Mouse (Mus musculus): Measurements from ENCODE around the gene Olfr1461.

Gene Olfr1461

DNA sequence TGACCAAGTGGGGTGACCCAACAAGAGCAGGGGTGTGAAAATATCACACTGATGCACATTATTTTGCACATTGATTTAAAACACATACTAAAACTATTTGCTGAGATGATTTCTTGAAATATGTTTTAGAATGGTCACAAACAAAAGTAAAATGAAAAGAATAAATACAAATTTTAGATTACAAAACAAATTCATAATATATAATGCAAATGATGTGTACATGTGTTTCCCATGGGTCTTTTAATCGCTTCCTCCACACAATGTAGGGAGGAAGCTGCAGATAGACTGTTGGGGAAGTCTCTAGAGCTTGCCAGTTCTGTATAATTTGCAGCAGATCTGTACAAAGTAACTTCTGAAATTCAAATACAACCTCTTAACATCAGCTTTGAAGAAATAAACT is at the start of gene Olfr1461:
Olfr1461 (plus strand) TSS at position 301 of the 400 bp plus-strand sequence.
- DNase-seq (ENCODE audit: low spot score in 2 of 2), result no peak

DNA sequence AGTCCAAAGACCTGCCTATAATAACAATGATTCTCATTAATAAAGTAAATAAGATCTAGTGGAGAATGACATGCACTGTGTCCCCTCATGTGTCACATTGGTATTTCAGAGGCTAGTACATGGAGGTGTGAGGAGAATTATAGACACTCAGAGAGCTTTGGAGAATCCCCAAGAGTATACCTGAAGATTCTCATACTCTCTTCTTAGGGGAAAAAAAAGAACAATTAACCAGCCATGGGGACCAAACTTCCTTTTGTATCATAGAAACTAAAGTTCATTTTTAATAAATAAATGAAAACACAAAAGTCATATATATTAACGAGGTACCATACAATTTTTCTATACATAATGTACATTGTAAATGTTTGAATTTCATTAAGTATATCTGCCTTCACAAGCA is 13.4 kb upstream of the Olfr1461 start, which contains the start of gene Olfr1459:
Olfr1459 (minus strand) TSS at position 101 of the 400 bp plus-strand sequence.
- DNase-seq (ENCODE audit: low spot score in 2 of 2), result no peak

- DNase-seq (ENCODE audit: low spot score in 2 of 2), result no peak
These were observed 22.6 kb downstream of the Olfr1461 start, which contains the start of gene Olfr1462 for GRCm38 (mm10) chr19:13185434-13185833. Olfr1462 (plus strand) TSS chr19:13185734.
